Mouse (Mus musculus): ENCODE results near the gene Ldlrad1. TPM values are rescaled to one million over a fixed set of nuclear protein-coding genes. Genes with fewer than 3 reads are reported as not detected.

Gene Ldlrad1
- total and polyA plus RNA-seq, 3 experiments = 0.15 TPM; not detected in 2

DNA sequence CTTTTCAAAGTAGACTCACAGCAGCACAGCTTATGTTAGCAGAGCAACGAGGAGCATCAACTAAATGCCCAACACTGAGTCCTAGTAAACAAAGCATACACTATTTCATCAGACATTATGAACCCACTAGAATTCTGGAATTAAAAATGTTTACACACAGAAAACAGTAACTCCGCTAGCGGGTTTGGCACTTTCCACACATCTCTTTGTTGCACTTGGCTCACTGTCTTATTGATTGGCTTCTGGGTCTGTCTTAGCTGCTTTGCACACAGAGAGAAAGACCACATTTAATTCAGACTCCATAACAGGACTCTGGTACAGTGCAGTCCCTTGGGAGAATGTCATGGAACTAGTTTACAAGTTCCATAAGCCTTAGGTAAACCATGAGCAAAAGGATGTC lies 39.1 kb downstream of the Ldlrad1 start:
- TF ChIP-seq ZC3H11A (IDR thresholded peaks at IDR 0.05; ENCODE audit: low read depth, low read length) (no peak), POLR2A (IDR thresholded peaks at IDR 0.05; ENCODE audit: control insufficient read depth in 1 of 2, insufficient read depth in 1 of 2, low read depth in 1 of 2, low read length in 2 of 2, poor library complexity in 1 of 2) (no peak), TCF12 (IDR thresholded peaks at IDR 0.05; ENCODE audit: low read depth, low read length) (no peak), ZKSCAN1 (IDR thresholded peaks at IDR 0.05; ENCODE audit: low read depth, low read length) (no peak), GATA1 (IDR thresholded peaks at IDR 0.05; ENCODE audit: low read depth, low read length) (no peak), MAZ (IDR thresholded peaks at IDR 0.05; ENCODE audit: low read depth, low read length) (no peak), HCFC1 (IDR thresholded peaks at IDR 0.05; ENCODE audit: low read depth, low read length) (no peak)
- Histone ChIP-seq H3K36me3 (ENCODE audit: control insufficient read depth in 1 of 2, insufficient read depth in 2 of 2, low read length in 2 of 2) (peaks cover 10 to 14% of the 10 kb centered on the region in 2 experiments), H3K27ac (ENCODE audit: control insufficient read depth, low read depth, low read length) (no peak overlapping the region), H3K4me3 (ENCODE audit: control insufficient read depth in 1 of 2, insufficient read depth in 1 of 2, low read depth in 2 of 2, low read length in 2 of 2) (no peak overlapping the region), H3K79me2 (ENCODE audit: control insufficient read depth, insufficient read depth, low read length, poor library complexity) (peaks cover 5% of the 10 kb centered on the region), H3K27me3 (ENCODE audit: control insufficient read depth in 1 of 2, insufficient read depth in 2 of 2, low read length in 2 of 2) (no peaks in the 10 kb centered on the region), H3K9ac (ENCODE audit: control insufficient read depth, low read depth, low read length, poor library complexity, severe bottlenecking) (no peak overlapping the region), H3K4me1 (ENCODE audit: control insufficient read depth in 1 of 2, insufficient read depth in 2 of 2, low read length in 2 of 2) (peaks cover 10 to 20% of the 10 kb centered on the region in 2 experiments), H3K9me3 (replicated peaks; ENCODE audit: insufficient read depth, low read length) (no peaks in the 10 kb centered on the region)
- DNase-seq (ENCODE audit: low read depth, low spot score) = no peak

DNA sequence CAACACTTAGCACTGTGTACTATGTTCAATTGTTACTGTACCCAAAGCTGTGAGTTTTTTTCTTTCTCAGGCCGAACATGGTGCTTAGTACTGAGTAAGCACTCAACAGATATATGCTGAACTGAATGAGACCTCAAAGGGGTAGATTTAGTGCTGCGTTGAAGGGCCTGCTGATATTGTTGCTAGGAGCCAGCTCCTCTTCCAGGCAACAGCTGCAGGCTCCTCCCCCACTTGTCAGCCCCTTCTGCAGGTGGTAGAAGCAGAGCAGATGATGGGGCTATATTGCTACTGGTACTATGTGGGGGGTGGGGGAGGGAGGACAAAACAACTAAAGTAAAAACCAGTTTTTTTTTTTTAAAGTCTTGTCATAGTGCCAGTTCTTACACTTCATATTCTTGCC lies 40.5 kb downstream of the Ldlrad1 start:
- no peaks in the 10 kb centered on the region for H3K27me3 ChIP-seq (ENCODE audit: control insufficient read depth in 1 of 2, insufficient read depth in 2 of 2, low read length in 2 of 2)
- H3K4me3 ChIP-seq (ENCODE audit: control insufficient read depth in 1 of 2, insufficient read depth in 1 of 2, low read depth in 2 of 2, low read length in 2 of 2) = no peak overlapping the region
- H3K9me3 ChIP-seq (replicated peaks; ENCODE audit: insufficient read depth, low read length) = no peaks in the 10 kb centered on the region
- H3K27ac ChIP-seq (ENCODE audit: control insufficient read depth, low read depth, low read length) = no peak overlapping the region
- peaks cover 13 to 20% of the 10 kb centered on the region in 2 experiments for H3K4me1 ChIP-seq (ENCODE audit: control insufficient read depth in 1 of 2, insufficient read depth in 2 of 2, low read length in 2 of 2)
- TF ChIP-seq MYB (IDR thresholded peaks at IDR 0.05; ENCODE audit: low read depth, low read length) (no peak), JUND (IDR thresholded peaks at IDR 0.05; ENCODE audit: low read depth, low read length) (no peak), ZMIZ1 (IDR thresholded peaks at IDR 0.05; ENCODE audit: low read depth, low read length) (no peak), UBTF (IDR thresholded peaks at IDR 0.05; ENCODE audit: borderline replicate concordance, insufficient read depth, low read depth, low read length) (no peak), NELFE (IDR thresholded peaks at IDR 0.05; ENCODE audit: low read depth, low read length) (no peak), EP300 (IDR thresholded peaks at IDR 0.05; ENCODE audit: low read depth in 1 of 2, low read length in 2 of 2) (no peak), SIN3A (IDR thresholded peaks at IDR 0.05; ENCODE audit: low read length) (no peak), USF2 (IDR thresholded peaks at IDR 0.05; ENCODE audit: borderline replicate concordance in 1 of 2, insufficient read depth in 1 of 2, low read depth in 1 of 2, low read length in 2 of 2) (no peak), ZNF384 (IDR thresholded peaks at IDR 0.05; ENCODE audit: low read depth, low read length) (no peak), GABPA (IDR thresholded peaks at IDR 0.05; ENCODE audit: low read depth, low read length) (no peak), E2F4 (IDR thresholded peaks at IDR 0.05; ENCODE audit: borderline replicate concordance, low read depth, low read length) (no peak), SMC3 (IDR thresholded peaks at IDR 0.05; ENCODE audit: low read depth, low read length) (no peak), TAL1 (IDR thresholded peaks at IDR 0.05; ENCODE audit: low read length) (no peak), CHD2 (IDR thresholded peaks at IDR 0.05; ENCODE audit: low read length) (no peak)
- peaks cover 7 to 17% of the 10 kb centered on the region in 2 experiments for H3K36me3 ChIP-seq (ENCODE audit: control insufficient read depth in 1 of 2, insufficient read depth in 2 of 2, low read length in 2 of 2)
- no peak overlapping the region for H3K9ac ChIP-seq (ENCODE audit: control insufficient read depth, low read depth, low read length, poor library complexity, severe bottlenecking)
- DNase-seq (ENCODE audit: low read depth, low spot score) = peak; percentile 15
- peaks cover 8% of the 10 kb centered on the region for H3K79me2 ChIP-seq (ENCODE audit: control insufficient read depth, insufficient read depth, low read length, poor library complexity)
